Mouse (Mus musculus): ENCODE measurements at regions not wholly inside any gene's neighbourhood (a gene's known extent, or its start where the extent isn't known, plus 50 kb on each side); places are given as distances from the start of the nearest gene placed in this dataset.
"Not testable (repeated sequence)": the region's sequence is repeated elsewhere in the genome, so short reads cannot be mapped to it uniquely, and the experiment has no call there.

- Histone ChIP-seq H3K9ac (ENCODE audit: insufficient read depth, low read depth, low read length, poor library complexity, severe bottlenecking) (no peak overlapping the region), H3K36me3 (ENCODE audit: control insufficient read depth, insufficient read depth, low read length, poor library complexity, severe bottlenecking) (no peaks in the 10 kb centered on the region), H3K27ac (ENCODE audit: insufficient read depth, low read depth, low read length, poor library complexity, severe bottlenecking) (no peak overlapping the region), H3K4me1 (ENCODE audit: control insufficient read depth in 2 of 2, insufficient read depth in 2 of 2, low read length in 2 of 2, poor library complexity in 1 of 2) (peaks cover 0 to 3% of the 10 kb centered on the region in 2 experiments; a peak in 2 of 4 replicates), H3K4me3 (ENCODE audit: insufficient read depth in 1 of 2, low read depth in 1 of 2, low read length in 2 of 2, poor library complexity in 1 of 2, severe bottlenecking in 1 of 2) (no peak overlapping the region), H3K9me3 (ENCODE audit: control insufficient read depth, insufficient read depth, low read depth, low read length) (no peaks in the 10 kb centered on the region)
- in situ Hi-C loops (cut with MboI; ENCODE audit: low sequenced_read_pairs in 2 of 2, unreplicated experiment in 2 of 2) = no loop called here
- TF ChIP-seq ZNF384 (IDR thresholded peaks at IDR 0.05; ENCODE audit: low read depth, low read length) (no peak), CHD2 (IDR thresholded peaks at IDR 0.05; ENCODE audit: low read depth, low read length) (no peak), ZC3H11A (IDR thresholded peaks at IDR 0.05; ENCODE audit: borderline replicate concordance, low read depth, low read length) (no peak), HCFC1 (IDR thresholded peaks at IDR 0.05; ENCODE audit: borderline replicate concordance, insufficient read depth, low read length) (no peak), MAFK (IDR thresholded peaks at IDR 0.05; ENCODE audit: insufficient read depth, low read depth, low read length) (no peak)
- no peak for DNase-seq (ENCODE audit: low read depth, low spot score)
These were observed 78.2 kb upstream of the Tcf12 start for GRCm38 (mm10) chr9:72189867-72190266.

DNA sequence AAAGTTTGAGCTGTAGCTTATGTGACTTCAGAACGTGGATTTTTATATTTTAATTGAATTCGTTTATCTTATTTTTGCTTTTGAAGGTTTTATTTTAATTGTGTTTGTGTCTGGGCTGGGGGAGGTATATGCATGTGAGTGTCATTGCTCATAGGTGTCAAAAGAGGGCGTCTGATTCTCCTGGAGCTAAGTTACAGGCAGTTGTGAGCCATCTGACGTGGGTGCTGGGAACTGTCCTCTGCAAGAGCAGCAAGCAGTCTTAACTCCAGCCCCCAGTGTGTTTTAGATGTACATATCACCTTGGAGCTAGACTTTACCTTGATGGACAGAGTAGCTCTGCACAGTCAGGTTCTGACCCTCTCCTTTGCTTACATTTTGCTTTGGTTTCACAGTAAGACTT, 79.0 kb upstream of the Tcf12 start:
- no peak overlapping the region for H3K27ac ChIP-seq (ENCODE audit: insufficient read depth, low read depth, low read length, poor library complexity, severe bottlenecking)
- H3K4me3 ChIP-seq (ENCODE audit: insufficient read depth in 1 of 2, low read depth in 1 of 2, low read length in 2 of 2, poor library complexity in 1 of 2, severe bottlenecking in 1 of 2) = no peak overlapping the region
- no peak for DNase-seq (ENCODE audit: low read depth, low spot score)
- H3K36me3 ChIP-seq (ENCODE audit: control insufficient read depth, insufficient read depth, low read length, poor library complexity, severe bottlenecking) = no peaks in the 10 kb centered on the region
- H3K9ac ChIP-seq (ENCODE audit: insufficient read depth, low read depth, low read length, poor library complexity, severe bottlenecking) = no peak overlapping the region
- in situ Hi-C loops (cut with MboI; ENCODE audit: low sequenced_read_pairs in 2 of 2, unreplicated experiment in 2 of 2) = no loop called here
- H3K4me1 ChIP-seq (ENCODE audit: control insufficient read depth in 2 of 2, insufficient read depth in 2 of 2, low read length in 2 of 2, poor library complexity in 1 of 2) = peaks cover 0 to 3% of the 10 kb centered on the region in 2 experiments; a peak in 2 of 4 replicates
- no peaks in the 10 kb centered on the region for H3K9me3 ChIP-seq (ENCODE audit: control insufficient read depth, insufficient read depth, low read depth, low read length)
- no peak for TF ChIP-seq MAFK (IDR thresholded peaks at IDR 0.05; ENCODE audit: insufficient read depth, low read depth, low read length)
- TF ChIP-seq ZNF384 (IDR thresholded peaks at IDR 0.05; ENCODE audit: low read depth, low read length) = no peak
- TF ChIP-seq HCFC1 (IDR thresholded peaks at IDR 0.05; ENCODE audit: borderline replicate concordance, insufficient read depth, low read length) = no peak
- no peak for TF ChIP-seq CHD2 (IDR thresholded peaks at IDR 0.05; ENCODE audit: low read depth, low read length)
- TF ChIP-seq ZC3H11A (IDR thresholded peaks at IDR 0.05; ENCODE audit: borderline replicate concordance, low read depth, low read length) = no peak

DNA sequence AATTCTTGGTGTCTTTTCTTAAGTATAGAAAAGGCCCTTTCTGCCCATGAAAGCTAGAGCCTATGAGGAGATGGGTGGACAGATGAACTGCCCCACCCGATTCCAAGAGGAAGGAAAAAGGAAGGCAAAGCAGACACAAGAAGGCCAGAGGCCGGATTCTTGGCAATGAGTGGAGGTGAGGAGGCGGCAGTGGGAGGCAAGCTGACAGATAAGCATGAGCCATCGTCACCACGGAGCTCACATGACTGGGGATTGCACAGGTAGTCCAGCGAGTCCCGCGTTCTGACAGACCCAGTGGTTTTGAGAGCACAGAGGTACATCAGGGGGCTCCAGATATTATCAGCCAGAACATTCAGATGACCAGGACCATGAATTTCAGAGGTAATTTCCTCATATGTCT, 79.4 kb upstream of the Tcf12 start:
- in situ Hi-C loops (cut with MboI; ENCODE audit: low sequenced_read_pairs in 2 of 2, unreplicated experiment in 2 of 2) = no loop called here
- Histone ChIP-seq H3K36me3 (ENCODE audit: control insufficient read depth, insufficient read depth, low read length, poor library complexity, severe bottlenecking) (no peaks in the 10 kb centered on the region), H3K9me3 (ENCODE audit: control insufficient read depth, insufficient read depth, low read depth, low read length) (no peaks in the 10 kb centered on the region), H3K9ac (ENCODE audit: insufficient read depth, low read depth, low read length, poor library complexity, severe bottlenecking) (no peak overlapping the region), H3K27ac (ENCODE audit: insufficient read depth, low read depth, low read length, poor library complexity, severe bottlenecking) (no peak overlapping the region), H3K4me3 (ENCODE audit: insufficient read depth in 1 of 2, low read depth in 1 of 2, low read length in 2 of 2, poor library complexity in 1 of 2, severe bottlenecking in 1 of 2) (no peak overlapping the region), H3K4me1 (ENCODE audit: control insufficient read depth in 2 of 2, insufficient read depth in 2 of 2, low read length in 2 of 2, poor library complexity in 1 of 2) (peaks cover 0 to 3% of the 10 kb centered on the region in 2 experiments; a peak in 2 of 4 replicates)
- TF ChIP-seq ZNF384 (IDR thresholded peaks at IDR 0.05; ENCODE audit: low read depth, low read length) (no peak), CHD2 (IDR thresholded peaks at IDR 0.05; ENCODE audit: low read depth, low read length) (no peak), ZC3H11A (IDR thresholded peaks at IDR 0.05; ENCODE audit: borderline replicate concordance, low read depth, low read length) (no peak)
- DNase-seq (ENCODE audit: low read depth, low spot score) = no peak

GRCm38 (mm10) chr9:72192051-72192952, 80.6 kb upstream of the Tcf12 start:
- Histone ChIP-seq H3K27ac (ENCODE audit: insufficient read depth, low read depth, low read length, poor library complexity, severe bottlenecking) (no peak overlapping the region), H3K9me3 (ENCODE audit: control insufficient read depth, insufficient read depth, low read depth, low read length) (no peaks in the 10 kb centered on the region), H3K36me3 (ENCODE audit: control insufficient read depth, insufficient read depth, low read length, poor library complexity, severe bottlenecking) (no peaks in the 10 kb centered on the region), H3K9ac (ENCODE audit: insufficient read depth, low read depth, low read length, poor library complexity, severe bottlenecking) (no peak overlapping the region), H3K4me1 (ENCODE audit: control insufficient read depth in 2 of 2, insufficient read depth in 2 of 2, low read length in 2 of 2, poor library complexity in 1 of 2) (peaks cover 0 to 3% of the 10 kb centered on the region in 2 experiments; a peak in 2 of 4 replicates), H3K4me3 (ENCODE audit: insufficient read depth in 1 of 2, low read depth in 1 of 2, low read length in 2 of 2, poor library complexity in 1 of 2, severe bottlenecking in 1 of 2) (no peak overlapping the region)
- in situ Hi-C loops (cut with MboI; ENCODE audit: low sequenced_read_pairs in 2 of 2, unreplicated experiment in 2 of 2) = no loop called here
- TF ChIP-seq ZC3H11A (IDR thresholded peaks at IDR 0.05; ENCODE audit: borderline replicate concordance, low read depth, low read length) (peak; percentile 49; the same call in 1 of the 2 replicates), ZNF384 (IDR thresholded peaks at IDR 0.05; ENCODE audit: low read depth, low read length) (no peak)
- no peak for DNase-seq (ENCODE audit: low read depth, low spot score)

- in situ Hi-C loops (cut with MboI; ENCODE audit: low sequenced_read_pairs in 2 of 2, unreplicated experiment in 2 of 2); H3K9me3 ChIP-seq (ENCODE audit: control insufficient read depth, insufficient read depth, low read depth, low read length); H3K4me1 ChIP-seq (ENCODE audit: control insufficient read depth in 2 of 2, insufficient read depth in 2 of 2, low read length in 2 of 2, poor library complexity in 1 of 2); H3K9ac ChIP-seq (ENCODE audit: insufficient read depth, low read depth, low read length, poor library complexity, severe bottlenecking); H3K4me3 ChIP-seq (ENCODE audit: insufficient read depth in 1 of 2, low read depth in 1 of 2, low read length in 2 of 2, poor library complexity in 1 of 2, severe bottlenecking in 1 of 2); H3K27ac ChIP-seq (ENCODE audit: insufficient read depth, low read depth, low read length, poor library complexity, severe bottlenecking); DNase-seq (ENCODE audit: low read depth, low spot score); H3K36me3 ChIP-seq (ENCODE audit: control insufficient read depth, insufficient read depth, low read length, poor library complexity, severe bottlenecking): not testable (repeated sequence)
These were observed 81.3 kb upstream of the Tcf12 start for GRCm38 (mm10) chr9:72192953-72193337.
